Mouse (Mus musculus): ENCODE measurements around the gene Gm609. TPM values are rescaled to one million over a fixed set of nuclear protein-coding genes. Genes with fewer than 3 reads are reported as not detected.

Gene Gm609
- total RNA-seq, 2 experiments from 2014 or later, result not detected

DNA sequence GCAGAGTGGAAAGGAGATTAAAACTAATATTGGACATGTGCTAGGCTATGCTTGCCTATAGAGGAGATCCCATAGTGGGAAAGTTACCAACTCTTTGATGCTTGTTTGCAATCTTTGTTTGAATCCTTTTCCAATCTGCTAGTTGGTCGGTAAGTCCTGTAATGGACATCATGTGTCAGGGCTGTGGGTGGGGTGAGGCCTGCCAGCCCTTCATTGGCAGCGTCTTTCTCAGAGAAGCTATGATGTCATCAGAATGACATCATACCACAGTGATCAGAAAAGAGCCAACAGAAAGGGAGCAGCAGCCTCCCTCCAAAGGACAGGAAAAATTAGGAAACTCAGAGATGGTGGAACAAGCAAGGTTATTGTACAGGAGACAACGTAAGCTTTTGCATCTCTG lies 93.4 kb downstream of the Gm609 start:
- intact Hi-C loops (cut with DNase I), result no loop called here
- no peak for DNase-seq

DNA sequence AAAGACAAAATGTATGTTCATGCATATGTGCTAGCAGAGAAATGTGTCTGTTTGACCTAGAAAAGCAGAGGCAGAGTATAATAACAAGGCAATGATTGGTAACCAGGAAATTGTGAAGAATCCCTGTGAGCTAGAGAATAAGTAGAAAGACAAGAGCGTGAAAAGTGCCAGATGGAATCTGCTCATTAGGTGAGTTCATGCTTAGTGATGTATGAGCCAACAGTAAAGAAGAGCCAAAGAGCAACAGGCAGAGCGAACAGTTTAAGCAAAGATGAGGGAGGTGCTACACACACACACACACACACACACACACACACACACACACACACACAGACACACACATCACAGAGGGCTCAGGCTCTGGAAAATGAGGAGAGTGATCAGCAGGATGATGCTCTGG lies 95.3 kb downstream of the Gm609 start:
- no peak for DNase-seq
- intact Hi-C loops (cut with DNase I), result no loop called here

DNA sequence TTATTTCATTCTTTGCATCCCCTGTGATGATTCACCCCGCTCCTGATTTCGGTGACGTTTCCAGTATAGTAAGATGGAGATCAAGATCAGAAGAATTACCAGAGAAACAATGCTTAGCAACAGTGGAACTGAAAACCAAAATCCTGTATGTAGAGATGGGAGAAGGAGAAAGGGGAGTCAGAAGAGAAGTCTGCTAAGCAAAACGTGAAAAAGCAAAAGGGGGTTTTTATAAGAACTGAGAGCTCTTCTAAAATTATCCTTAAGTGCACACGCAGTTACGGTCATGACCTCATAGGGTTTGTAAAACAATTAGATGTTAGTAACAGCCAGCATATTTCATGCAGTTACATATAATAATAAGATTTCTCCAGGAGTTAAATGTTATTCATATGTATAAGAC lies 100.5 kb downstream of the Gm609 start:
- DNase-seq, result no peak
- intact Hi-C loops (cut with DNase I), result no loop called here

DNA sequence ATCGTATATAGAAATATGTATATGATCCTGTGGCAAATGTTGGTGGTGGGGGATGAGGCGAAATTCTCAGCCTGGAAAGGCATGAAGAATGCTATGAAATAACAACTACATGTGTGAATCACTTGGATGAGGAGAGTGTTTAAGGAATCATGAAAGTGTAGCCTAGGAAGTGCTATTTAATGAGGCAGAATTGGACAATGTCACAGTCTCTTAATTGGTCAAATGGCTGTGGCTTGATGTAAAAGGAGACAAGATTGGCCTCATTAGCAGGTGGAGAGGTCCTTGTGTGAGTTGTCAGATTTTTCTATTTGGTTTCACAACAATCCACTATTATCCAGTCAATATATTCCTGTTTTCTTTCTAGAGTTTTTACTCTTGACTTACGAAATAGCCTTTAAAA lies 101.1 kb downstream of the Gm609 start:
- no peak for DNase-seq
- intact Hi-C loops (cut with DNase I), result no loop called here

DNA sequence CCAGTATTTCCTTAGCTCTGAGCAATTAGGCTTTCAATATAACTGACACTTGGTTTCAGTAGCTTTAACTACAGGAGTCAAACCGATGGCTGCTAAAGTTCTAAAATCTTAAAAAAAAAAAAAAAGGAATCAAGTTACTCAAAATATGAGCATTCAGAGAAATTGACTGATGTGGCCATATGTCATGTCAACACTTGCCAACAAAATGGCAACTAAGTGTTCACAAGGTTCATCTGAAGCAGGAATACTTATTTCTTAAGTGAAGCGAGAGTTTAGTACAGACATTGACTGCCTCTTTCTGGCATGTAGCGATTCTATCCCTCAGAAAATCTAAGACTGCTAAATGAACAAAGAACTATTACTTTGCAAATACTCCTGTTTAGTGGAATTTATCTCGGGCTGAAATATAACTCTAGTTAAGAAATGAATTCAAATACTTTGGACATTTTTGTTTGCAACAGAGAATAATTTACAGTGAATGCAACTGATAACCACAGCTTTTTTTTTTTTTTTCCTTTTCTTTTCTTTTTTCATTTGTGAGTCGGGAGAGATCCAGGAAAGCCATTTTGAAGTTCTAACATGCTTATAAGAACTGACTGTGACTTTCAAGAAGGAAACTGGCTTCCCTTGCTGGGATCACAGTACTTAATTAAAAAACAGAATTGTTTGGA lies 102.3 kb downstream of the Gm609 start:
- intact Hi-C loops (cut with DNase I), result no loop called here

DNA sequence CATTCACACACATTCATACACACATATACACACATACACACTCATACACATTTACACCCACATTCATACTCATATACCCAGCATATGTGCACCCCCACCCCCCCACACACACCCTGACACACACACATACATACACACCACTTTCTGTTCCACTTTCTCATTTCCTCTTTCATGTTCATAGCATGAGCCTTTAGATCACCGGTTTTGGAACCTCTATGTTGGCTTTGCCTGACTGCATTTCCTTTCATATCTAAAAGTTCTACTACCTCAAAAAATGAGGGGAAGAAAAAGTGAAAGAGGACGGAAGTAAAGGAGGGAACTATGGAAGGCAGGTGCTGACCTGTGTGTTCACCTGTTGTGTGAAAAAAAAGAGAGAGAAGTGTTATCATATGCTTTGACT lies 102.9 kb downstream of the Gm609 start:
- intact Hi-C loops (cut with DNase I), result no loop called here

More for the DNA sequence above, 102.3 kb downstream of the Gm609 start:
- DNase-seq, result no peak

DNA sequence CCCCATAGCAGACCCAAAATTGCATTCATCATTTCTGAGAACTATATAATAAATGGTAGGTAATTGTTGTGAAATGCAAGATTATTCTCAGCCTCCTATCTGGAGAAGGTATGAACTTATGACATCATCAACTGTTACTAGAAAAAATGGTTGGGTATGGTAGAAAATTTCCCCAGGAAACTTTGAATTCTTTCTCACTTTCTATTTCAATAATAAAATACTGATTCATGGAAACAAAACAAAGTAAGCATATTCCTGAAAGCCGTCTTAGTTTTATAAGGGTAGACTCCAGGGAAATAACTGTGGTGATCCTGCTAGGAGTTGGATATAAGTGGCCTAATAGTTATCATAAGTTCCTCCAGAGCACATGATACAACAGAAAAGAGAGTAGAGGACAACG lies 103.7 kb downstream of the Gm609 start:
- intact Hi-C loops (cut with DNase I), result no loop called here
- DNase-seq, result no peak

More for the DNA sequence above, 102.9 kb downstream of the Gm609 start:
- no peak for DNase-seq

DNA sequence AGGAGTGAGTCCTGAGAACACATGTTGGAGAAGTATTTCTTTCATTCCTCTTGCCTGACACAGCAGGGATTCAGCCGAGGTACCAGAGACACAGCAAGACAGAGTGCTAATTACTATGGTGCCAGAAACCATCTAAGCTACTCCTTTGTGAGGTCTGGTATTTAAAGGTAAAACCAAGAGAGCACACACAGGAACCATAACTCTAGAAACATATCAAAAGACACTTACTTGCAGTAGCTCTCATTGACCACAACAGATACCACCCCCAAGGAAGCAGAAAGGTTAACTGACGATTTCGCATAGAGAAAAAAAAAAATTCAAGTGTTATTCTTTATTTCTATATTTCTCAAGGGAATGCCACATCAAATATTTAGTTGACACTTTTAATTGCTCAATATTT lies 111.0 kb downstream of the Gm609 start:
- intact Hi-C loops (cut with DNase I), result no loop called here
- DNase-seq, result no peak

DNA sequence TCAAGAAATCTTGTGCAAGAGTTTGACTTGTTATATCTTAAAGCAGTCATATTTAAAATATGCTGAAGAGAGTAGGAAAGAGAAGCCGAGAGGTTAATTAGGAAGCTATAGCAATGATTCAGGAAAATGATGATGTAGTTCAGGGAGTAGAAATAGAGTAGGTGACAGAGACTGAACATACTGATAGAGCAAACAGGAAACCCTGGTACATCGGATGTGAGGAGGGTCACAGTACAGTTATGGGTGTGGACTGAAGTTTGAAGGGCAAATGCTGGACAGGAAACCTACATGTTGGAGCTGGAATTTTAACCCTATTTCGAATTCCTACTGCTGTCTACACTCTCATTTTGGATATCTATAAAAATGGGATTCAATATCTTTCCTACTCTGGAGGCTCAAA lies 113.8 kb downstream of the Gm609 start:
- no peak for DNase-seq
- intact Hi-C loops (cut with DNase I), result no loop called here

DNA sequence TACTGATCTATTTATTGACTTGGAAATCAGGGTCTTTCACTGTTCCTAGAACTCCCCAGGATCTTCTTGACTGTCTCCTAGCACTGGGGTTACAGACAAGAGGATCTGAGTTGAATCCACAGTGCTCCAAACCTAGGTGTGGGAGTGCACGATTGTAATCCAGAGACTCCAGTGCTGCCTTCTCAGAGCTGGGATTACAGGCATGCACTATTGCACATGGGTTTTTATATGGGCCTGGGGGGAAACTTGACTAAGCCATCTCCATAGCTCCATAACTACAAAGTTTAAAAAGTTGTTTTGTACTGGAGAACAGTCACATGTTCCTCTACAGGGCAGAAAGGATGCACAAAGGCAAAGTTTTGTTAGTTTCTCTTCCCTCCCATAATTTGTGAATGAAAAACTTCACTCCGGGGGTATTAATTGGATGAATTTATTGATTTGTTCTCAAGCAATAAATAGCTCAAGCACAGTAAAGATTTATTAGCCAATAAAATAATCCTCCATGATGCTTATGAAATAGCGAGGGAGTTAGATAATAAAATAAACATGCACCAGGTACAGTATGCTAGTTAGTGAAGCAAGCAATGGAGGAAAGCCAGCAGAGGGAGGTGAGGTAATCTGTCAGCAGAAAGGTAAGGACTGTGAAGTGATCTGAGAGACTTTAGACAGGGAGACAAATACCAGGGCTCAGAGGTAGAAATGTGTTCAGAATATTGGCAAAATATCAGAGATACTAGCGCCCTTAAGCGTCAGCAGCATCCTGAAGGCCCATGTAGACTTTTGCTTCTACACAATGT lies 114.4 kb downstream of the Gm609 start:
- DNase-seq, result no peak
- intact Hi-C loops (cut with DNase I), result no loop called here

DNA sequence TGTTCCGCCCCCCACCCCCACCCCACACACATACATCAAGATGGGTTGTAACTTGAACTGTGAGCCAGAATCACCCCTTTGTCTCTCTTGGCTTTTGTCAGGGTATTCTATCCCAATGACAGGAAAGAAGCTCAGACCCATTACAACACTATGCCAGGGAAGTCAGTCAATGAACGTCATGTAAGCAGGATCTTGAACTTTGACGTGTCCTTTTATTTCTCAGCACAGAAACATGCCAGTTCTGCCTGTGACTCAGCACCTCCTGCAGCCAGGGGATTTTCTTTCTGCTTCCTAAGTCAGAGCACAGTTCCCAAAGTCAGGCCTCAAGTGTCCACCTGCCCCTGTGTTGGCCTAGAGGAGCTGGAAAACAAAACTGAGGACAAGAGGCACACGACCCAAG lies 115.4 kb downstream of the Gm609 start:
- intact Hi-C loops (cut with DNase I), result no loop called here
- DNase-seq, result no peak

DNA sequence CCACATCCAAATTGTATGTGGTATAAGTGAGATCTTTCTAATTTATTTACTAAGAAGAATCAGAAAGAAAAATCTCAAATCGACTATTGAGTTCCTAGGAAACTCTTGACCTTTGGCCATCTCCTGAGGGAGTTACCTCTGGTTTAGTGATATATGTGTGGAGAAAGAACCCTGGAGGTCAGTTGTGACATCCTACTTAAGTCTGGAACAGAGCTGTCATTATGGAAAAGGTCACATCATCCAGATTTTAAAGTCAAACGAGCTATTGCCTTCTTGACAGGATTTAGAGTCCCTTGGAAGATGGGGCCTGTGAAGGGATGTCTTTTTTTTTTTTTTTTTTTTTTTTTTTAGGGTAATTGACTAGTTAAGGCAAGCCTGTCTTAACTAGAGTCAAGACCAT lies 116.0 kb downstream of the Gm609 start:
- DNase-seq, result no peak
- intact Hi-C loops (cut with DNase I), result no loop called here

DNA sequence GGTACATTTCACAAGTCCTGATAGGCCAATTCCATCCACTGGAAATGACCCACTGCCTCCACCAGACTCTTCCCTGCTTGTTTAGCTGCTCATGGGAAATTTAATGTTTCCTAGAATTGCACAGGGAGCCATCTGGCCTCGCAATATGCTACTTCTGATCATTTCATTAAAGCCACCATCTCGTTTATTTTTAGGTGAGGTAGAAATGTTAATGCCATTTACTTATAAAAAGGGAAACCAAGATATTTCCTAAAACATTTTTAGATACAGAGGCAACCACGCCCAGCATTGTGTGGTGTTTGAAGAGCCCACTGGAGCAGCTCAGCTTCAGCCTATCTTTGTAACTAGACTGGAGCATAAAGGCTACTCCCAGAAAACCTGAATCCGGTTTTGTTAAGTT lies 116.5 kb downstream of the Gm609 start:
- intact Hi-C loops (cut with DNase I), result no loop called here
- DNase-seq, result no peak

DNA sequence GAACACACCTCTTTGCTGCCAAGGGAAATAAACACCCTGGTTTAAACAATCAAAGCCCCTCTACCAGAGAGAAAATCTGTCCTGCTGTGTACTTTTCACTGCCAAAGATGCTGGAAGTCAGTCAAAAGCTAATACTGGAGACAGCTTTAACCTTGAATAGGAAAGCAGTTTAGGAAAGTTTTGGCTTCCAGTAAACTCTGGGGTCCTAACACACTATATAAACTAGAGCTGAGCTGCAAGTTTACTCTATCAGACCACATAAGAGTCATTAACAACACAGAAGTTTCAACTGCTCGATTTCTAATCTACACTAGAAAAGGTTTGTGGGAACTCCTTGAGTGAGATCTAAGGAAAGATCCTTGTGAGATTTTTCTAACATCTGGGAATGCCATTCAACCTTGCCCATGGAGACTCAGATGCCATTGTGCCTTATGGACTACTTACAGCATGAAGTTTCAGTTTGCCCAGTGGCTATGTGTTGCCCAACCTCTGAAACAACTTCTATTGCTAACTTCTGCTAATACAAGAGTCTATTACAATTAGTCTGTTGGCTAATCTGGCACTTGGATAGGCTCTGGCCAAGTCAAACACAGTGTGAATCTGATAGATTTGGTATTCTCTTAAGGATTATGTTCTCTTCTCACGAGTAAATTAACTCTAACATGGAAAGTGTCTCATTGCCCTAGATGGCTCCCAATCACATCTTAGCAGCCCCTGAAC lies 117.1 kb downstream of the Gm609 start:
- intact Hi-C loops (cut with DNase I), result no loop called here
- DNase-seq, result no peak

DNA sequence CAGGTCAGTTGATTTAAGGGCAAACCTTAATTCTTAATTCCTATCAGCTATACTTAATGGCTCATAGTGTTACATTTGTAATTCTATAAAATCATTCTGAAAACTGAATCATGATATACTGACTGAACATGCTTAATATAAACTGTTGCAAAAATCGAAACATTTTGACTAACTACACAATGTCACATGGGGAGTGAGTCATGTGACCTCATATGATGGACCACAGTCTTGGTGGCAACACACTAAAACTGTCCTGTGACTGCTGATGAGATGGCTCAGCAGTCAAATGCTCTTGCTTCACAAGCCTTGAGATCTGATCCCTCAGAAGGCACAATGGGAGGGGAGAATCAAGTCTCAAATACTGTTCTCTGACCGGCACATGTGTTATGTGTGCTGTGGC lies 118.7 kb downstream of the Gm609 start:
- DNase-seq, result no peak
- intact Hi-C loops (cut with DNase I), result no loop called here

DNA sequence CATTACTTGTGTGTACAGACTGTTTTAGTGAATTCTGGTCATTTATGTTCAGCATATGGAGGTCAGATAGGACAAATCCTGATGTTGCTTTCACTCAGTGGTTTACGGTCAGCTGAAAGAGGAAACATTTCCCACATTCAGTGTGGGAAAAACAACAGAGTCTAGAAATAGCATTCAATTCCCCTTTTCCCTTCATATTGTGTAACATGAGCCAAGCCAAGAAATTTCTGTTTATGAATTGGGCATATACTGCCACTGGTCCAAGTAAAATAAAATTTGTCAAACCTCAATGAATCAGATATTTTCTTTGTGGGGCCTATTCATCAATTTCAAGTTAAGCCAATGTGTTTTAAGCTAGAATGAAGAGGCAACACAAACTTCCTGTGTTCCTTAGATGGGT lies 121.7 kb downstream of the Gm609 start:
- DNase-seq, result no peak
- intact Hi-C loops (cut with DNase I), result no loop called here

DNA sequence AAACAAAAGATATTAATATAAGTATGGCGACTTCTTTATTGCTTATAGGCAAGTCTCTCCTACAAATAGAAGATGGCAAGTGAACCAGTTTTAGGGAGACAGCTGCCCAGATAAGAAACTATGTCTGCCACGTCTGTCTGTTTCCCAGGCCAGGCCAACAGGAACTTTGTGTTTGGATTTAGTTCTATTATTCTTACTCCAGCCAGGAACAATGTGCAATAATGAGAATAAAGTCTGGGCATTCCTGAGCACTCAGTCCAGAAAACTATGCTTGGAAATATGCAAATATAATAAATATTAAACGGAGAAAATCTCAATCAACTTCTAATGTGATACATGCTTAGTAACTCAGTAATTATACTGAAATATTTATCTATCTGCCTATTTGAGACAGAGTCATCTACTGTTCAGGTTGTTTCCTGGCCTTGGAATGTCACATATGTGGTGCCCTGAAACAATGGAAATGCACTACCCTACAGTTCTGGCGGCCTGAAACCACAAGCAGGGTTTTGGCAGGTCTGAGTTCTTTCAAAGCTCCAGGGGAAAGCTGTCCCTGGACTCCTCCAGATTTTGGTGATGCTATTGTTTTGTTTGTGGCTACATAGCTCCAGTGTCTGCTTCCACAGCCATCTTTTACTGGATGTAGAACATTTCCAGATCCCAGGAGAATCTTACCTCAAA lies 123.3 kb downstream of the Gm609 start:
- intact Hi-C loops (cut with DNase I), result no loop called here
- DNase-seq, result no peak

DNA sequence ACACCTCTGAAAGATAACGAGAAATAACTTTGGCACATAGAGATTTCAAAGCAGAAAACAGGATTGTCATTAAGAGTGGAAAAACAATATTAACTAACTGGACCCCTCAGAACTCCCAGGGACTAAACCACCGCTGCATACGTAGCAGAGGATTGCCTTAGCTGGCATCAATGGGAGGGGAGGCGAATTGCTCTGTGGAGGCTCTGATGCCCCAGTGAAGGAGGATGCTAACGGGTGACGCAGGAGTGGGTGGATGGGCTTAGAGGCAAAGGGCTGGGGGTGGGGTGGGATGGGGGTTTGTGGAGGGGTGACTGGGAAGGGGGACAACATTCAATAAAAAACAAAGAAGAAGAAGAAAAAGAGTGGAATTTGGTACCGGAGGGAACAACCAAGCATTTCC lies 126.7 kb downstream of the Gm609 start:
- no peak for DNase-seq
- intact Hi-C loops (cut with DNase I), result no loop called here

DNA sequence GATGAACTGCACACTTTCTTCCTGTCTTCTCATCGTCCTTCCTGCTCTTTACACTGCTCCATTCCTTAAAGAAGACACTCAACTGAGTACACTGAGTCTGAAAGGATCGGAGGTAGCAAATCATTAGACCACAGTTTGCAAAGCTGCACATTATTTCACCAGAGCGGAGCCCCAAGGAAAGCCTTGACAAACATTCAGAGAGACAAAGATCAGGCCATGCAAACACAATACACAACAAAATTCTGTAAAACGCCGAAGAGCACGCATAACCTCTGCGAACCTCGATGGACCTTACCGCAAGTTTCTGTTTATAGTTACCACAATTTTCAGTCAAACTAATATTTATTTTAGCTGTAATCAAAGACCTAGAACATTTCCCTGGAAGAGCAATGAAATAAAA lies 127.4 kb downstream of the Gm609 start:
- no peak for DNase-seq
- intact Hi-C loops (cut with DNase I), result no loop called here

DNA sequence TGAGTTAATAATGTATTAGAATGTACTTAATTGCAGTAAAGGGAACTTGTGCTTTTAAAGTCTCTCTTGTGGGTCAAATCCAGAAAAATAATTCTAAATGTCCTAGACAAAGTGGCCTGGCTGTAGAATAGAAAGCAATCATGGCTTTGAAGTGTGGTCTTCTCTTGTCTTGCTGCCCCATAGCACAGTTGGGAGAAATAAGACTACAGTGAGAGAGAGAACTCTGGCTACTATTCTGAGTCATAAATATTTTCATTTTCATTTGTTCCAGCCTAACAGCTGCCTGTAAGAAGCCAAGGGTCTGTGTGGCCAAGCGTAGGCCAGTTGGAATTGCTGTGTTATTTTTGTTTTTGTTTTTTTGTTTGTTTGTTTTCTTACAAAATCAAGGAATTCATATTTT lies 128.1 kb downstream of the Gm609 start:
- intact Hi-C loops (cut with DNase I), result no loop called here
- DNase-seq, result no peak

DNA sequence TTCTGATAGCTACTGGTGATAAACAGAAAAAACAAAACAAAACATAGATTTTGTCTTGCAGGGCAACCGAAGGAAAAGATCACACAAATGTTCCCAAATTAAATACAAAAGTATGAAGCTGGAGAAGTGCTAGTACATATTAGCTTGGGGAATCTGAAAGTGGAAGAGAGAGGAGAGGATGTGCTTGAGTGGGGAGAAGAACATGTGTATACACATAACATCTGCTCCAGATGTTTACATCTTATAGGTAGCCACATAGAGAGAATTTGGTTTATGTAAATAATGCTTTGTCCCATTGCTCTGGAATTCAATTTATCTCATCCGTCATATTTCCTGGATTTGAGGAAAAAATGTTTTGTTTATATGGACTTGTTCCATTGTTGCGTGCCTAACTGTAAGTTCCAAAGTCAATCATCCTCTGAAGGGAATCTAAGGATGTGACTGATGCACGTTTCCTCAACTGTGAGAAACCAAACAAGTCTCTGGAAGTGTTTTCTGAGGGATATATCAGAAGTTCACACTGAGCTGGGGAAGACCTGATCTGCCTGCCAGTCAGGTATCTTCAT lies 129.2 kb downstream of the Gm609 start:
- DNase-seq, result no peak
- intact Hi-C loops (cut with DNase I), result no loop called here
